Mouse (Mus musculus) brain, embryonic 14.5 days (tissue): ENCODE measurements around the gene Tmed9.

Experiments used
- CTCF ChIP-seq: fragments of 200-500 bp; IDR thresholded peaks from 2 replicates; pipeline ENCODE4 v1.5.1; 2012; ENCODE audit warnings: inconsistent platforms, mild to moderate bottlenecking, moderate library complexity, borderline replicate concordance; ENCODE audit not compliant: insufficient read depth, insufficient read length; ENCODE audit errors: extremely low read depth
- POLR2A ChIP-seq: fragments of 200-500 bp; IDR thresholded peaks from 2 replicates; pipeline ENCODE4 v1.6.1; 2012; ENCODE audit warnings: mild to moderate bottlenecking, inconsistent platforms, borderline replicate concordance; ENCODE audit not compliant: poor library complexity, insufficient read depth, insufficient read length, severe bottlenecking; ENCODE audit errors: extremely low read depth

DNA sequence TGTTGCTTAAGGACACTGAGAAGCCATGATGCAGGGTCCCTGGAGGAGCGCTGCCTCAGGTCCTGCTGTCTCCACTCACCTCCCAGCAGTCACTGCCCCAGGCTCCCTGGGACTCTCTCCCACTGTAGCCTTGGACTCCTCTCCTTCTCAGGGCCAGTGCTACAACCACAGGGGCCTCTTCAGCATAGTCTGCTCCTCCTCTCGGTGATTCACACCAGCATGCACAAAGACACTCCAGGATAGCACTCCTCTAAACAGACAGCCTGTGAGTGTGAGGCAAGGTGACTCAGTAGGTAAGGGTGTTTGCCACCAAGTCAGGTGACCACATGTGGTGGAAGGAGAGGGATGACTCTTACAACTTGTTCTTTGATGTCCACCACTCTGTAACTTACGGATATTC is 31.1 kb downstream of the Tmed9 start:
- TF ChIP-seq CTCF = no peak
- no peak for TF ChIP-seq POLR2A
